Mouse (Mus musculus) kidney, adult 18-20 months (tissue): ENCODE results near the gene Ttc7b.

ENCODE experiments used
- DNase-seq: peaks from one replicate; pipeline ENCODE4 v3.0.0; 2021

Gene Ttc7b

DNA sequence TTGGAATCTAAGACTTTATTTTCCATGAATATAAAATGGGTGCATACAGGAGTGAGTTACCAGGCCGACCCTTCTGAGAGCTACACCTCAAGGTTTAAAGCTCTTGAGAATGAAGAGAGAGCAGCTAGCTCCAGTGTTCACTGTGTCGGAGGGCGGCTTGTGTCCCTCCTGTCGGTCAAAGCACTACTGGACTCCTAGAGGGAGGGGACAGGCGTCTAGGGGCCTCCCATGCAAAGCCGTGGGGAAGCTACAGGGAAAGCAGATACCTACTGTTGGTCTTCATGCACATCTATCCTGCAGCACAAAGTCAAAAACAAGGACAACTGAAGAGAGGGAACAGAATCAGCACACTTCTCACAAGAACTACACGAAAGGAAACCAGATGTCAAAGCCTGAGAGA, 74.9 kb downstream of the Ttc7b start:
- no peak for DNase-seq

DNA sequence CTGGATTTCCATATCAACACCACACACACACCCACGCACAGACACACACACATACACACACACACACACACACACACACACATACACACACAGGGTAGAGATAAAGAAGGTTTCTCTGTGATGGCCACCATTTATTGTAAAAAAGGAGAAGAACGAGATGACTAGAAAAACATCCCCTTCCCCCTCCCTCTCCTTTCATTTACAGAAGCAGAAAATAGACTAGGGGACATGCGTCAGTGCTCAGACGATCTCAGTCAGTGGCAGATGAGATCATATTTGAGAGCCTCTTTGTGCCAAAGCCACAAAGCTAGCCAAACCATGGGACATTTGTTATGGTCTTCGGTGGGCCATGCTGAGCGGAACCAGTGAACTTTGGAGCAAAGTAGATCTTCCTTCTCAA, 75.4 kb downstream of the Ttc7b start:
- no peak for DNase-seq

DNA sequence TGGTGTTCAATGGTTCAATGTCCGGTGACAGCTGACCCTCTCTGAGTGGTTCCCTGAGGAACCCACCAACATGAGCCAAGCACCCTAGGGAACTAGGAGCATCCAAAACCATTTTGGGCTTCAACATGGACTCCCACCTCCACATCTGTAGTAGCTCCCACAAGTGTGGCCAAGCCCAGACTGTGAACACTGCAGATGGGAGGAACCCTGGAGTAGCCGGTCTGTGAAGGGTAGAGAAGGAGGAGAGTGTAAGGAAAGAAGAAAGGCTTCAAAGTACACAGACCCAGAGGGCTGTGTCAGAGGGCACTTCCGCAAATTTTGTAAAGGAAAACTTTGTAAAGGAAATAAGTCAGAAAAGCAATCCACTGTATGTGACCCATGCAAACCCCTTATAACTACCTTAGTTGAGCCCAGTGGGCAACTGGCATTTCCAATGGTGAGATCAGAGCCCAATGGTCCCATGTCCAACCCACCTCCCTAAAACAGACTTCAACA, 75.9 kb downstream of the Ttc7b start:
- no peak for DNase-seq

DNA sequence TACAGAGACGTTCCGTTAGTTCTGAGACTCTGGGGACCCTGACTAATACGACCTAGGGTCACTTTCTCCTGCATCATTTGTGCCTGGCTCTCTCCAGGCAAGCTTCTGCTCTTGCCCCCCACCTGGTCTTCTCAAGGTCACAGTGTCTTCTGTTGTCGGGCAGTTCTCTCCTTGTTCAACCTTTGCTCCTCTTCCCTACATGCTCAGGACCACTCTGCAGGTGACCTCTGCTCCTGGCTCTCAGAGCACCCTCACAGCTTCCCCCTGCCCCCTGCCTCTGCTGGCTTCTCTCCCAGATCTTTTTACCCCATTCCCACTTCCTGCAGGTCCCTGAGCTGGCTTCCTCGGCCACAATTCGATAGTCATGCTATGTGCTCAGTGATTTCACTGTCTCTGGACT, 77.2 kb downstream of the Ttc7b start:
- no peak for DNase-seq

DNA sequence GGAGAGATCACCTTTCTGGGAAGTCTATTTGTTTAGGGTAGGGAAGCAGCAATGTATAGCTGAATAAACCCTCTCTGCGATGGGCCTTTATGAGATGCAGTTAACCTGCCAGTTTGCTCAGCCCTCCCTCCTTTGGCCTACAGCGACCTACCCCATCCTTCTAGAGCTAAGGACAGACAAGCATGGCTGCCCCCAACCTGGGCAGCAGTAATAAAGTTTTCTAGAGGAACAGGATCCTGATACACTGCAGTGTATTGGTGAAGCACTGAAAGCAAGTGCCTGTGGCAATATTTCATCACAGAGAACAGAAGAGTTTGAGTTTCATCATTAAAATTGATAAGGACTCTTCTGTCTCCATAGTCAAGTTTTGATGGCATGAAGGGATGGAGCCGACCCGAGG, 79.0 kb downstream of the Ttc7b start:
- no peak for DNase-seq

DNA sequence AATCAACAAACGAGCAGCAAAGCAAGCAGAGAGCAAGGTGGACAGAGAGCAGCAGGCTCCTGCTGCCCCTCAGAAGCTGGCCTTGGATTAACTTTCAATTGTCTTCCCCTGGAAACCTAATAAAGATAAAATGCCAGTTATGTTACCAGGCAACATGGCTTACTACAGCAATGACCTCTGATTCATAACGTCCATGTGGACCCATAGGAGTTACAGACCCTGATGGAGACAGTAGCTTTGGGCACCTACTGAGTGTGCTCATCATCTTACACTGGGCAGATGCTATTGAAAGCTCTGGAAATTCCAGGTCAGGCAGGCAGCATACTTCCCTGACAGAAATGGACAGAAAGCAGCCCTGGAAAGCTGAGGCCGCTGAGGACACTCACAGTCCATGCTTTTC, 80.7 kb downstream of the Ttc7b start:
- no peak for DNase-seq

DNA sequence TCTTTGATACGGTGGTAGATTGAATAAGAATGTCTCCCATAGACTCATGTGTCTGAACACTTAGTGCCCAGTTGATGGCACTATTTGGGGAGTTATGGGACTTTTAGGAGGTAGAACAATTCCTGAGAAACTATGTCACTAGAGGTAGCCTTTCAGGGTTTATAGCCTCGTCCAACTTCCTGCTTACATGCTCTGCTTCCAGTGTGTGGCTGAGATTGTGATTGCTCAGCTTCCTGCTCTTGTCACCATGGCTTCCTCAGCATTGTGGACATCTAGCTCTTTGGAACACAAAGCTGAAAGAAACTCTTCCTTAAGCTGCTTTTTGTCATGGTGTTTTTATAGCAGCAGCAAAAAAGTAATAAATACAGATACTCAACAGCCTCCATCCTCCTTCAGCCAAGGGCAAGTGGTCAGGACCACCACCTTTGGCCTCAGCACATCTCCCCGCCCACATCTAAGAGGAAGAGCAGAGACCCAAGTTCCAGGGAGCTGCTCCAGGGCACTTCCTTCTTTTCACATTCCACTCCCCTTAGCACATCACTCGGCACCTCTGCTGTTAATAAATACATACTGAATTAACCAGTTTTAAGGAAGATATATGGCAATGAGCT, 81.4 kb downstream of the Ttc7b start:
- DNase-seq: no peak

DNA sequence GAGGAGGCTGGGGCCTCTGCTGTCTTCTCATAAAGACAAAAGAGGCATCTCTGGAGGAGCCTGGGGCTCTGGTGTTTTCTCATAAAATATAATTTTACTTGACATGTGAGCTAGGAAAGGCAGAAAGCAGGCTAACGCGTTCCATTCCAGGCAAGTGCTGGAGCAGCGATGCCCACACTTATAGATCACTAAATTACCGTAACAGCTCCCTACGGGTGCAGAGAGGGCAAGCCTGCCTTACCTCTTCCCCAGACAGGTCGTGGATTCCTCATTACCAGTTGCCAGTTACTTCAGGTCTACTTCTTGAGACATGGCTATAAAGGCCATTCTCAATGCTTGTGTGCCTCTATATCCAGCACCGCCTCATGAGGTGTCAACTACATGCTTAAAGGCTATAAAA, 82.1 kb downstream of the Ttc7b start:
- DNase-seq: no peak

DNA sequence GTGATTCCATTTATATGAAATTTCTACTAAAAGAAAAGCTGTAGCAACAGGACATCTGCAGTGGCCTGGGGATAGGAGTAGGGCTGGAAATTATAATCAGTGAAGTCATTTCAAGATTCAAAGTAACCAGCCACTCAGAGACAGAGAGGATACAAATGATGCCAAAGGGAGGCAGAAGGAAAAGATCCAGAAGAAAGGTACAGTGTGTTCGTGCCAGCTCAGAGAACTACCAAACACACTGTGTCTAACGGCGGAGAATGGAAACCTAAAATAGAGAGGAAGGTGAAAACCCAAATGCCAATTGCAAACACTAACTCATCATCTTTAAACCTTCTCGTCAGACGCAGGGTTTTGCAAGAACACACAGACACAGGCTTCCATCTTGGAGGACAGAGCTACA, 82.8 kb downstream of the Ttc7b start:
- no peak for DNase-seq

DNA sequence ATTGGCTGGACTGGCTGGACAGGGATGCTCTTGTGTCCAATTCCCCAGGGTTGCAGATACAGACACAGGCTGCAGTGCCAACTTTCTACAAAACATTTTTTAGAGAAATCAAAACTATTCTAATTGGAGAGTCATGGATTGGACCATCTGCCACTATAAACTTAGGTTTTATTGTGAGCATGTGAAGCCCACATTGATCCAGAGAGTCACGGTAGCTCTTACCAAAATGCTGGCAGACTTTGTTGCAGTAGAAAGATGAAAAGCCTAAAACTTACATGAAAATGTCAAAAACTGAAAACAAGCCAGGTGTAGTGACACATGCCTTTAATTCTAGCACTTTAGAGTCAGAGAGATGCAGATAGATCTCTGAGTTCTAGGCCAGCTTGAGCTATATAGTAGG, 84.9 kb downstream of the Ttc7b start:
- DNase-seq: no peak

DNA sequence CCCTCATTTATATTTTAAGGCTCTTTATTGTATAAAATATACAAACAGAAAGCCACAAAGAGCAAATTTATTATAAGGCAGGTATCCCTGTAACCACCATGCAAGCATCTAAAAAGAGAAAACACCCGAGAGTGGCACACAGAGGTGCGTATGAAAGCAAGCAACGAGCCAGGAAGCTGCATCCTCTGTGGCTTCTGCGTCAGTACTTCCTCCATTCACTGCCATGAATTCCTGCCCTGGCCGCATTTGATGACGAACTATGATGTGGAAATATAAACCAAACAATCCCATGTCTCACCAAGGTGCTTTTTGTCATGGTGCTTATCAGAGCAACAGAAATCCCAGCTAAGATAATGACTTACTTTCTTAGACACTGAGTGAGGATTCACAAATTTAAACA, 88.8 kb downstream of the Ttc7b start:
- DNase-seq: no peak

DNA sequence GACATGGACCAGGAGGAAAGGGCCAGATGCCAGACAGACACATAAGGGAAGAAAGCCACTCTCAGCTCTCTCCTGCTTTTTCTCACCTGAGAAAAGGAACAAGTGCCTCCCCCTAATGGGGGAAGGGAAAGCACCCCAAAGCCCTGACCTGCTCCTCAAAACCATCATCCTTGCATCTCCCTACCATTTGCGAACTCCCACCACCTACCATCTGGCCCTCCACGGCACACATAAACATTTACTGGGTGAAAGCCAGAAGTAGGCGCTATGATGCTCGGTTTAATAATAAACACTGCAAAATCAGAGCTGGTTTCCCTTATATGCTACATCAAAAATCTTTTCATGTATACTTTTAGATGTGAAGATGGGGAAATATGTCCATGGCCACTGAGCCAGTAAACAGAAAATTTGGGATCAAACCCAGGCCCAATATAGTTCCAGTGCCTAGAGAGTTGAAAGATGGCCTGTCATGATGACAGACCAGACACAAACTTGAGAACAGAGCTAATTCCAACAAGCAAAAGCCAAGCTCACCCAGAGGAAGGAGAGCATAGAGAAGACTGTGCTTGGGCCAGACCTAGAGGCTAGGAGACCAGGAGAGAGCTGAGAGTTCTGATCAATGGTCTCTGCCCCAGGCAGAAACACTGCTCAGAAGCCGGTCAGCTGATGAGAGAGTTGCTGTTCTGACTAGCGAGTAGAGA, 91.1 kb downstream of the Ttc7b start:
- no peak for DNase-seq

DNA sequence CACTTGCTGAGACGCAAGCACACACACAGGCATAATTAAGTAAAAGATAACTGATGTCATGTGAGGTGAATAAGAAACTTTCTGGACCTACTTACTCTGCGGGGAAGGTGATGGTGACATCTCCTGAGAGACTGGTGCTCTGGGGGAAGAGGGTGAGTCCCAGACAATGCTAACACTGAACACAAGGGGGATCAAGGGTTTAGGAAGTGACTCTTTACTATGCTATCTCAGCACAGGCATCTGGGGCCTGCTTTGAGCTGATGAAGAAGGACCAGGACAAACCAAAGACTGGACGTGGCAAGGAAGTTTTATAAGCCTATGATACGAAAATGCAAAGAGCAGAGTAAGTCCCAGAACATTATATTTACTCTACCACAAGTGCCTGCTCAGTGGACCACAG, 92.4 kb downstream of the Ttc7b start:
- DNase-seq: no peak

DNA sequence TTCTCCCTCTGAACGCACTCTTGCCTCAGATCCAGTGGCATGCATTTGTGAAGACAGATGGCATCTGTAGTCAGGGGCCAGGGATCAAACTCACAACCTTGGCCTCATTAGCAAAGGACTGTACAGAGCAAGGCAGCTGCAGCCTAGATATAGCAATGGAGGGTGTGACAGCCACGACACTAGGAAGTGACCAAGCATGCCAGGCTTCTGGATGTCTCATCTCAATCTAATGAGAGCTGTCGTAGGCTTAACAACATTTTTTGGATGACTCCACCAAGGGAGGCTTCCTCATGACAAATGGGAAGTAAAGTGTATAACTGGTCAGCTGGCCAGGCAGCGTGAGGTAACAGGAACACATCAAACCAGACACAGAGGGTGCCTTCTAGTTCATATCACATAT, 94.4 kb downstream of the Ttc7b start:
- no peak for DNase-seq

DNA sequence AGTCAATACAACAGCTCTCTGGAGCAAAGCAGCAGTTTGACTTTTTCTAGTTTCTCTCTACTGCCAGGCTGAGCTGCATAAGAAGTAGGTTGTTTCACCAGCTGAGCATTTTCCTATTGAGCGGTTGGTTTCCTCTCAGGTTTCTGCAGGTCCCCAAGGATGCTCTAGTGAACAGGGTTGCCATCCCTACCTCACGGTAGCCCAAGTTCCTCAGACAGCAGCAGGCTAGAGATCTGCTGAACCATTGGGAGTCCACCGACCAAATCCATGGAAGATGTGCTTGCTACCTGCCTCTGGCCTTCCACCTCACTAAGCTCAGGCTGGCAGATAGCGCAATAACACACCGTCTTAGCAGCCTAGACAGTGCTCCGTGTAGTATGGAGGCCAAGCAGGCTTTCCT, 95.6 kb downstream of the Ttc7b start:
- DNase-seq: no peak

DNA sequence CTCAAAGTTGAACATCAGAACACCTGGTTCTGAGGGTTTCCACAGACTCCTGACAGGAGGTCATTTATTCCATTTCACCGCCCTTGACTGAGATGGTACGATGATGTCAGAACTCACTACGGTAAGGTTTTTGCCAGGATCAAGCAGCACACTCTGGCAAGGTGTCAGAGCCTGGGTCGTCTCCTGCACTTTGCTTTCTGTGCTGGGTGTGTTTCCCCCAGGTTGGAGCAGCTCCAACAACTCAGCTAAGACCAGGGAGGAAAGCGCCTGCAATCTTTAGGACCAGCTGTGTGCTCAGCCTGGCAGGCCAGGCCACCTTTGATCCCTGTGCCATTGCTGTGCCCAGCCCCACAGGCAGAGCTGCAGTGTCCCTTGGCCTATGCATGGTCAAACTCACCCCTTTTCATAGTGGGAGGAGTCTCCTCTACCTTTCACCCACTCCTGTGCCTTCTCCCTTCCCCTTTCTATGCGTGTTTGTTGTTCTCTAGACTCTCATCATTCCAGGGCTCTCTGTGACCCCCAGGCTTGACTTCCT, 98.3 kb downstream of the Ttc7b start:
- peak; percentile 75 for DNase-seq

DNA sequence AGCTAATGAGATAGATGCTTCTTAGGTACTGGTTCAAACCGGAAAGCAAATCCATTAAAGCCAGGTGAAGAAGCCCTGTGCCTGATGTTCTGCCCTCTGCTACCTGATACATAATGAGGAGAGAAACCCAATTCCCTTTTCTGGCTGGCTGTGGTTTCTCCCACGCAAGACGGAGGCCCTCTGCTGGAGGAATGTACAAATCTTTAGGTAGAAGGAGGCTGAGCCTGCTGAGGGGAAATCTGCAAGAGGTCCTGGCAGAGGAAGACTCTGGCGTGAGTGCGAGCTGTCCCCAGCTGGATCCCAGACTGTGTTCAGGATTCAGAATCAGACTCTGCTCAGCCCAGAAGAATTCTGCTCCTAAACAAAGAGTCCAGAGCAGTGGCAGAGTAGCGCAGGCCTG, 99.1 kb downstream of the Ttc7b start:
- no peak for DNase-seq

DNA sequence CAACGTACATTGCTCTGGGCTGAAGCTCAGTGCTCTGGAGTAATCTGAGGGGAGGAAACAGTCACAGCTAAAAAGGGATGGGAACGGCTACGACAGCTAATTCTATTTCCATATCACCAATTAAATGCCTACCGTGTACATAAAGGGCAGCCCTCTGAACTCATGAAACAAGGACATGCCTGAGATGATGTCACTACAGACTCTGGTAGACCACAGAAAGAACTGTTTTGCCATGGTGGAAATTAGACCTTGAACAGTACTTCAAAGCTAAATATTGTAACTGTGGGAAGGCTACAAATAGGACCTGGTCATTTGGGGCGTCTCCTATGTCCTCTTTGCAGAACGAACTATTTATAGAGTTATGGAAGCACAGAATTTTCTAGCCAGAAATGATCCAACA, 99.7 kb downstream of the Ttc7b start:
- DNase-seq: no peak

DNA sequence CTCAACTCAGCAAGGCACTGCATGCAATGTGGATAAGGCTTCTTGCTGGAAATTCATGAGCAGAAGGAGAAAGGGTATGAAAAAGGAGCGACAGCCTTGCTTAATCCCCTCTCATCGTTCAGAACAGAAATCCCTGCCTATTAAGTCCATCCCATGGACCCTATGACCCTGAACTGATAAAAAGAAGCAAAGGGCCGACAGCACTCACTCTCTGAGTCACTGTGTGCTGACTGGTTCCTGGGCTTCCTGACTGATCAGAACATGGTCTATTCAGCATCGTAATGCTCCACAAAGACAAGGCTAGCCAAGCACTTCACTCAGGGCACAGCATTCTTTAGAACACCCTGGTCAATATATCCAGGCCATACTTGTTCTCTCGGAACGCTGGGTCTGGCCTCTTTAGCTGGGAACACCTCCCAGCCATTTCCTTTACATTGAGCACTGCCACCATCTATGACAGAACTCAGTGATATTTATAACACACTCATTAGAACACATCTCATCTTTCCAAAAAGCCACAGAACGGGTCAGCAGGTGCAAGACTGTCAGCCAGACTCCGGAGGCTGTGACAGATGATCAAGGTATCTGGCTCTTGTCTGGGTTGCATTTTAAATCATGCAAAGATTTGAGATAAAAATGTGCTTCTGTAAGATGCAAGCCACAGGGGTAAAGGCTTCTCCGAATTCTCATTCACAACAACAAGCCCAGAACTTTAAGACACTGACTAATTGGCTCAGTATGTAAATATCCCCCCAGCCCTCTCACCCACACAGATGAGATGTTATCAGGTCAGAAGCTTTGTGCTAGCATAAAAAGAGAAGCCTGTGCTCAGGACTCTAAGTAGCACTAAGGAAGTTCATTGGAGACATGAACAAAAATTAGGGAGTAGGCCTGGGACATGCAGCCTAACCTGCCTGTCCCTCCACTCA, 100.4 kb downstream of the Ttc7b start:
- no peak for DNase-seq

DNA sequence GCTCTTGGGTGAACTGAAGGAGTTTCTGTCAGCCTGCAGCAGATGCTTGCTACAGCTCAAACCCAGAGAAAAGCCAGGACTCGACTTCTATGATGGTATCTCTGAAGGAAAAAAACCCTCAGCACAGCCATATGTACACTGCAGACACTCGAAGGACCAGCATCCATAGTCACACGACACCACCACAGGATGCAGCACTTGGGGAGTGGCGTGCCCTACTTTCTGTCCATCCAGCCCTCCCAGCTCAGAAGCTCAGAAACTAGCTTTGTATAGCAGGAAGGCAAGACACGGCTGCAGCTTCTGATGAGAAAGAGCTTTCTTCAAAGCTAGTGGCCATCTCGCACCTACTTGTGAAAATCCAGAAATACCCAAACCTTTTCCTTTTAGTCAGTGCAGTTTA, 104.8 kb downstream of the Ttc7b start:
- DNase-seq: no peak

DNA sequence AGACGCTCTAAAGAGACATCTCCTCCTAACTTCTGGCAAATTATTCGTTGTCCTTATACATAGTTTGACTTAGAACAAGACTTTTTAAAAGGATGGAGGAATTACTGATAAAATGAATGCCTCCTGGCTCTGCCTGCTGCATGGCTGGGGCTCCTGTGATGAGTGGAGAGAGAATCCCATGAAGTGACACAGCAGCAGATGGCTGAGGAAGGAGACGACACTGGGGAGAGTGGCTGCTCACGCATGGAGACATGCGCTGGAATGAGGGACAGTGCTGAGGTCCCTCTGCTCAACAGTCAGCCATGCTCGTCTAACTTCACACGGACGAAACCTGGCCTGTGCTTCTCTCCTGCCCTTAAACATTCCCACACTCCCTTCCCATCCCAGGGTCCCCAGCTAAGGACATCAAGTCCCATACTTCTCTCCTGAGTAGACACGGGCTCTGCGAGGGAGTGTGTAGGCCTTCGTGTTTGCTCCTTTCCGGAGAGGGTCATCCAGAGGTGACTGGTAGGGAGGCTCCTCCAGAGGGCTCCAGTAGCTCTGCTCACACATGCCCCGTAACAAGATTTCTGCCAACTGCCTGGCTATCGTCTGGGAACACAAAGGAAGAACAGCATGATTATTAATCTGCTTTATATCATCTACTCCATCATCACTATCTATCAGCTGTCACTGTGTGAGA, 105.8 kb downstream of the Ttc7b start:
- DNase-seq: no peak

DNA sequence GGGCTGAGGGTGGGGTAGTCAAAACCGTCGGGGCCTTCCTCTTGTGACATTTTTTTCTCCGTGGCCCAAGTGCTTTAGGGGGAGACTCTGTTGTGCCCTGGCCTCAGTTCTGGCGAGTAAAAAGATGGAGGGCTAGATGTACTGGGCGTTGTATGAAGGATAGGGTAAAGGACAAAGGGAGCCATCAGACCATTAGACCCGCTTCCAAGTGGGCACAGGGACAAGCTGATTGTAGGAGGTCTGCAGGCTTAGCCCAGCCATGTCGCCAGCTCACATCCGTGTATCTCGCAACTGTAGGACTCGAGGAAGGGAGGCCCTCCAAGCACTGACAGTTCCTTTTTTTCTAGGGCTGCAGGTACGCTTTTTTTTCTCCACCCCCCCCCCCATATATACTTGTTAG, 111.9 kb downstream of the Ttc7b start:
- DNase-seq: no peak

DNA sequence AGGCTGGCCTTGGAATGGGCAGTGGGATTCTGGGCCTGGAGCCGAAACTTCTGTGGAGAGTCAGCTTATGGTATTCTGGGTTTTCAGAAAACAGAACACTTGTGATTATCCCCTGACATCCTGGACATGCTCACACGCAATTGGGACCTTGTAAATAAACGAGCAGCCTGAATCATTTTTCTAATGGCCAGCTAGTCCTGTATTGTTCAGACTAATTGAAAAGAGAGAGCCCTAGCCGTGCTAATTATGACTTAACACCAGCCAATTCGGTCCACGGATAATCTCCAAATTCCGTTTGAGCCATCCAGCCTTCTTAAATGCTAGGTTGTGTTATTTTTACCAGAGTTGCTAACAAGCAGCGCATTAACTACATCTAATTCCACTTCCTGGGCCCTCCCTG, 112.5 kb downstream of the Ttc7b start:
- no peak for DNase-seq
